Mouse (Mus musculus) adipocyte (in vitro differentiated cells): Measurements from ENCODE around the gene Lce3b.

Source experiments
- DNase-seq: peaks from one replicate; pipeline ENCODE4 v3.0.0-alpha.2; 2016; ENCODE audit warnings: low spot score

Lce3b gene

GRCm38 (mm10) chr3:92932679-92933078, at the start of gene Lce3b:
Lce3b (plus strand) TSS chr3:92932979.
- no peak for DNase-seq

- DNase-seq: peak; percentile 43
Observed at GRCm38 (mm10) chr3:92894063-92894462, 38.7 kb upstream of the Lce3b start.

DNA sequence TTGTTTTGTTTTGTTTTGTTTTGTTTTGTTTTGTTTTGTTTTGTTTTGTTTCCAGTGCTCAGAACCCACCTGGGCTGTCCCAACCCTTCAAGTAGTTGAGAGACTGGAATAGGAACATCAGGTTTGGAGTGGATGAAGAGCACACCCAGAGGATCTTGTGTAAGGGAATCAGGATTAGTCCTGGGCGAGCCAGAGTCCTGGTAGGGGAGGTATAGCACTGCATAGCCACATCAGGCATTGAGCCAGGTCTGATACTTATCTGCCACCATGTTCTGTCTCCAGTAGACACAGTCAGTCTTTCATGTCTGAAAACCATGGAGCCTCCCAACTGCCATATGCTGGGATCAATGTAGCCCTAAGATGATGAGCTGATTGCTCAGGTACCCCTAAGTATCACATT, 38.3 kb upstream of the Lce3b start:
- DNase-seq: no peak

DNA sequence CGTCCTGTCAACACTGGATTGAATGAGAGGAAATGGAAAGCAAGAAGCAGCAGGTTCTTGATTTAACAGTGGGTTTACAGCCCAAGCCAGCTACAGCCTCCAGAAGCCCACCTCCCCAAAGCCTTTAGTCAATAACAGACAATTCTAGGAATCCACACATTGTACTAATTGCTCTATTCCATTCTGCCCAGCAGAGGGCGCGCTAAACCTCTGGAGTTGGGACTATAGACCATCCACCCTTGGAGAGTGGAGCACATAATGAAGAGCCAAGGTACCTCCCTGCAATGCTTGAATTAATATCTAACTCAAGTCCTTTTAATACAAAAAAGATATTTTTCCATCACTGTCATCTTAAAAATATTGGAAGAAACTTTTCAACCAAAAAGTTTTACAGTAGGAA, 29.8 kb upstream of the Lce3b start:
- DNase-seq: peak; percentile 56

- peak; percentile 41 for DNase-seq
Observed at GRCm38 (mm10) chr3:92903640-92904039, 29.1 kb upstream of the Lce3b start.

DNA sequence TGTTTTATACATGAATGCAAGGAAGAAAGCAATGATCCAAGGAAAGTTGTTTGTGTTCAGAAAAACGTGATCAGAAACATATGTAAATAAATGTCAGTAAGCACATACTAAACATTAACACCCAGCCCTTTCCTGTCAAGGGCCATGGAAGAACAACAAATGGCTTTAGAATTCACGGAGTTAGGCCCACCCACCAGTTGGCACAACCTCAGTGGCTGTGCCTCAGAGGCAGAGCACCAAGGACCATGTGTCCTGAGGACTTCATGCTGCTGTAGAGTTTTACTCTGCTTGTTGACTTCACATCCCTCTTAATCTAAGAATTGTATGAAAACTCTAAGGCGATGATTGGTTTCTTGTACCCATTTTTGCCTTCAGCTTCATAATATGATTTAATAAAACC, 27.6 kb upstream of the Lce3b start:
- DNase-seq: no peak

DNA sequence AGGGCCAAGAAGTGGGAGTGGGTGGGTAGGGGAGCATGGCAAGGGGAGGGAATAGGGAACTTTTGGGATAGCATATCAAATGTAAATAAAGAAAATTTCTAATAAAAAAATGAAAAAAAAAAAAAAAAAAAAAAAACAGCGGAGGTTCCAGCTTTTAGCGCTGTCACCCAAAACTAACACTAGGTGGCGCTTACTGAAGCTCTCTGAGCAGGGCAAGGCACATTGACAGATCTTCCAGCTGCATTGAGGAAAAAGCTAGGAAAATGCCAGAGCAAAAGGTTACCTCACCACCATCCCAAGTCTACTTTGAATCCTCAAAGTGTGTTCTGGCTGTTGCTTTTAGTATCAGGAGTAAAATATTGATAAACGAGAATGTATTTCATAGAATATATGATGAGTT, 25.2 kb upstream of the Lce3b start:
- DNase-seq: peak; percentile 71

DNA sequence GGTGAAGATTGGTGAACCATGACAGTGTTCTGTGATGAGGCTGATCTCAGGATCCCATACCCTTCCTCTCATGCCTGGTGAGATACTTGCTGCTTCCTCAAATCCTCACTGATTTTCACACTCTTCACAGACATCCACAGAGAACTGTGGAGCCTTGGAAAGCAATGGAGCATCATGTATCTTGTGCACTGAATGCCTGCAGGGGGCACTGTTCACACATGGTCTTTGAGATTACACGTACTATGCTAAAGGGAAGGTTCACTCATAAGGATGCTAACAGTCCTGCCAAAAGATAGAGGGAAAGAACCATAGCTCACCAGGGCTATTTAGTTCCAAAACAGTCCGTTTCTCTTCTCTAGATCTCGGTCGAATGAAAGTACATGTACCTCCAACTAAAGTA, 12.4 kb upstream of the Lce3b start:
- DNase-seq: peak; percentile 20

- DNase-seq: no peak
Observed at GRCm38 (mm10) chr3:92926130-92926529, 6.6 kb upstream of the Lce3b start, which contains the start of gene Lce3a. Lce3a (minus strand) TSS chr3:92926230.

DNA sequence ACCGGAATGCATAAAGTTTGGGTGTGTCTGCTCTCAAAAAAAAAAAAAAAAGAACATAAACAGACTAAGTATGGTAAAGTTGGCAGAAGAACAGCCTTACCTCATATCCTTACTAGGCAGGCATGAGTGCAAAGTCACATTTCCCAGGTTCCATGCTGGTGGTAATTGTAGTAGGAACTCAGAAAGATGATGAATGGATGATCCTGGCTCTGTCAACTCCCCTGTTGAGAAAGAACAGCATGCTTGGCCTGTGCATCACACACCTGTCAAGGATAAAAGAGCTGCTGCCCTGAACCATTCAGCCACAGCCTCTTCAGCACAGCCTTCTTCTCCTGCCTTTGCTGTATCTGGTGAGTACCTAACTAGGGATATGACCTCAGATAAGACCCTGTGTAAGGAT, 11.4 kb downstream of the Lce3b start, which contains the start of gene Lce3c:
TSS of gene Lce3c (plus strand) at position 301 of the 400 bp plus-strand sequence.
- DNase-seq: no peak

DNA sequence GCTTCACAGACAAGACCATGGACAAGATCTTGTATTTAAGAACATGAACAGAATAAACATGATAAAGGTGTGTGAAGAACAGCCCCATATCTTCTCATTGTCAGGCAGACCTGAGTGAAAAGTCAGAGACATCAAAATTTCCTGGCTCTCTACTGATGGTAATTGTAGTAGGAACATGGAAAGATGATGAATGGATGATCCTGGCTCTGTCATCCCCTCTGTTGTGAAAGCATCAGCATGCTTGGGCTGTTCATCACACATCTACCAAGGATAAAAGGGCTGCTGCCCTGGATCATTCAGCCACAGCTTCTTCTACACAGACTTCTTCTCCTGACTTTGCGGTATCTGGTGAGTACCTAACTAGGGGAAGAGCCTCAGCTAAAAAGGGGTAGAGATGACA, 24.3 kb downstream of the Lce3b start, which contains the start of gene Lce3d:
TSS of gene Lce3d (plus strand) at position 301 of the 400 bp plus-strand sequence.
- DNase-seq: no peak

GRCm38 (mm10) chr3:92966761-92967160, 34.0 kb downstream of the Lce3b start, which contains the start of gene Lce3e:
Lce3e (plus strand) TSS chr3:92967061.
- no peak for DNase-seq

- DNase-seq: no peak
Observed at GRCm38 (mm10) chr3:92978484-92978883, 45.7 kb downstream of the Lce3b start.
